Mouse (Mus musculus) spleen, postnatal 36 days (tissue): Measurements from ENCODE around the gene Btf3.

Experiments
- DNase-seq, 2 experiments: peaks; one replicate each; pipeline ENCODE4 v3.0.0; 2022; ENCODE audit warnings: low spot score in 2 of 2, mixed read lengths in 1 of 2

Gene Btf3

DNA sequence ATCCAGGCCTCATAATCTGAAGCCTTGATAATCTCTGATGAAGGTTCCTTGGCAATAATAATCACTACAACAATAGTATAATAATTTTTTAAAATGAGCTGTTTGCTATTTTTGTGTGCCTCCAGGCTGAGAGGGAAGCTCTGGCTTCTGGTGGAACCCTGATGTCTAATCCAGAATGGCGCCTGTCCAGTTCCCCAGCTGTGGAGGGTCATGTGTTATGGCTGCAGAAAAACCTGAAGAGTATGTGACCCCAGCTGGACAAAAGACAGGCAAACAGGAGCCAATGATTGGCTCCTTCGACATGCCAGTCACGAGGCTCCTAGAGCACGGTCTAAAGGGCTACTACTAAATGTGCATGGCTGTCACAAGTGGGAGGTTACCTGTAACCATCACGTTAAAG is 23.7 kb upstream of the Btf3 start:
- no peak for DNase-seq

DNA sequence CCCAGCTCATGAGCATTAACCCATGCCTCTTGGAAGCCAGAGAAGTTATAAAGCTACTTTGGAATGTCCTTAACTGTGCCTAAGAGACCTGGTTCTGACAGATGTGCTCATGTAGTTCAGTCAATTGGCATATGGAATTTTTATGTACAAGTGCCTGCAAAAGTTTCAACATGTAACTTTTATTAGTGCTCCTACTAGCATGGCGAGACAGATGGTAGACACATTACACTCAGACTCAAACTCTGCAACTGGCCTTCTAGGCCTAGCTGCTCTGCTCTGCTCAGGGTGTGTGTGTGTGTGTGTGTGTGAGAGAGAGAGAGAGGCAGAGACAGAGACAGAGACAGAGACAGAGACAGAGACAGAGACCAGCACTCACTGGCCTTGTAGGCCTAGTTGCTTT is 19.4 kb upstream of the Btf3 start:
- DNase-seq: no peak

DNA sequence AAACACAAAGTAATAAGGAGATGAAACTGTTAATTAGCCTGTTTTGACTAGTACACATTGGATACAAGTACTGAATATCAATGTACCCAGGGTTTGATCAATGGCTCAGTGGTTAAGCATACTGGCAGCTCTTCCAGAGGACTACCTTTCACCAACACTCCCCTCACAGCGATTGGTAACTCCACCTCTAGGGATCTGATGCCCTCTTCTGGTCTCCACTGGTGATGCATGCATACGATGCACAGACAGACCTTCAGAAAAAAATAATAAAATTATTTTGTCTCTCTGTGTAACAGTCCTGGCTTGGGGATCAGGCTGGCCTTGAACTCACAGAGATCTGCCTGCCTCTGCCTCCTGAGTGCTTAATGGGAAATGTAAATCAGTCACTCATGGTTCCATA is 15.3 kb upstream of the Btf3 start:
- peak in 1 of 2 experiments; percentile 18 for DNase-seq

DNA sequence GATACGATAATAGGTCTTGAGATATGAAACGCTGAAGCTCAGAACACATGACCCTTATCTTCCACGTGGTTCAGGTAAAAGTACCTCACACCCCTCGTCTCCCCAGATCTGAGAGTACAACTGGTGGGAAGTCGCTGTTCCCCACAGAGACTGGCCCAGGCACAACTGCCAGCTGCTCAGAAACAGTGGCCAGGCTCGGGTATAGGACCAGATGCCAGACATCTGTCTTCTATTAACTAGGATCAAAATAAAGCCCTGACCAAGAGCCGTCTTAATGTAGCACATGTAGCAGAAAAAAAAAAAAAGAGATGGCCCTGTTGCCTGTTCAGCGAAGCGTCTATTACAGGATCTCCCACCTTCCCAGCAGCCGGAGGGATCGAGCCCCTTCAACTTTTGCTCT is 8.2 kb upstream of the Btf3 start:
- no peak for DNase-seq

DNA sequence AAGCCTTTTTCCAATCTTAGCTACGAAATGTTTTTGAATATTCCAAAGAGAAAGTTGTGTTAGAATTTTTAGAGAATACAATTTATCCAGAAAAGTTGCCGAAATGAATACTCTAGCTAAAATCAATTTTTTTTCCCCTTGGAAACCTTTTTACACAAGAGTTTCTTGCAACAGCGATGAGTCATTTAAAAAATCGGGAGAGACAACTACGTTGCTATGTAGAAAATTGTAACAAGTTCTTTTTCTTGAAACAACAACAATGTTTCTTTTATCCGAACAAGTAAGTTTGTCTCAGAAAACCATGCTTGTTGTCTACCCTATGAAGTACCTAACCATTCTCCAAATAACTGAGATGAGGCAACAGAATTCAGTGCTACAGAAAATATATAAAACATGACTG is 1.1 kb upstream of the Btf3 start:
- DNase-seq: no peak

DNA sequence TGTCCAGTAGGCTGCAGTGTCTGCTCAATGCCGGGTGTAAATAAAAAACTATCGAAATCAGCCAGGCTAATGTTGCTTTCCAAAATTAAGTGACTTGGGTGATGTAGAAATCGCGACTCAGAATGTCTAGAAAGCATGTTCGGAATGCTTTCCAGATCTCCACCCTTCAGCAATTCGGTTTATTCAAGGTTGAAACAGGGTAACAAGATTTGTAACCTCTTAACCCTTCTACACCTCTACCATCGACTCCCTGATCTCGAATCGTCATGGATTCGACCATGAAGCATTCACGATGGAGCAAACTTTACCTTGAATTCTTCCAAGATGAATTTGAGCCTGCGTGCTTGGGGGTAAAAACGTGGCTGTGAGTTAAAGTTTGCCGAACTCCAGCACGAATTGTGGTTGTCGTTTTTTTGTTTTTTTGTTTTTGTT is 456 bp upstream of the Btf3 start:
- DNase-seq: no peak

DNA sequence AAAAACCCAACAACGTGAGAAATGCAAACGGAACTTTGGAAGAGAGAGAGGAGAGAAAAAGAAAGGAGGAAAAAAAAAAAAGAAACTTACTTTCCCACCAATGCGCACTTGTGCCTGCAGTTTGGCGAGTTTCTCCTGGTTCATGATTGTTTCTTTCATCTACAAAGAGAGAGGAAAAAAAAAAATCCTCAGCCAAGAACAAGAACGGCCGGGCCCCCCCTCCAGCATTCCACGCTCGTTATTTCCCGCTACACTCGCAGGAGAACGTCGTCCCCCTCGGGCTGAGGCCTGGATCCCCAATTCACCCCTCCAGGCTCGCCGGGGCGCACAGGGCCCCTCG is 696 bp downstream of the Btf3 start:
- no peak for DNase-seq

DNA sequence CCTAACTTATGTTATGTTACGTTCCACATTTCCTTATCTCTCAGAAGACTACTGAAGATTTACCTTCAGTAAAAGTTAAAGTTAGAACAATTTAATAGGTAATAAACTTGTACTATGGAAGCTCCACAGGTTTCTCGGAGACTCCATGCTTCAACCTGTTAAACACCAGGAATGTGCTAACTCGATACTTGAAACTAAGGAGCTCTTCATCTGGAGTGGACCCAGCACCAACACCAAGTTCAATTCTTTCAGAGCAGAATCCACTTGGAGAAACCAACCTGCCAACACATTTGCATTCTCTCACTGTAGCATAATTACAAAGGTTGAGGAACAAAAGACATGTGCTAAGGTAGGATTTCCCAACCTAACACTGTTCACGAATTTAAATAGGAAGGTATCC is 1.7 kb downstream of the Btf3 start:
- DNase-seq: no peak

DNA sequence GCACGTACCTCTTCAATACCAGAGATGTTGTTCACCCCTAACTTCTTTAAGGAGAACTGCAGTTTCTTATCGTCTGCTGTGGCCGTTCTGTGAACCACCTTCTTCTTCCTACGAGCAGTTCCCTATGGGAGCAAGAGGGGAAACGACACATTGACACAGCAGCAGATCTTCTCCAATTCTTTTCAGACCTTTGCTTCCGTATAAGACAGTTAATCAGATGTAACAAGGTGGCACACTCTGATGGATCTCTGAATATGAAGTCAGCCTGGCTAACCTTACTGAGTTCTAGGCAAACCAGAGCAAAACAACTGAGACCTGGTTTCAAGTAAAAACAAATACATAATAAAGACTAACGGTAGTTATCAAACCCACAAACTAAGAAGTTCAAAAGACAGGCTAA is 3.2 kb downstream of the Btf3 start:
- no peak for DNase-seq

DNA sequence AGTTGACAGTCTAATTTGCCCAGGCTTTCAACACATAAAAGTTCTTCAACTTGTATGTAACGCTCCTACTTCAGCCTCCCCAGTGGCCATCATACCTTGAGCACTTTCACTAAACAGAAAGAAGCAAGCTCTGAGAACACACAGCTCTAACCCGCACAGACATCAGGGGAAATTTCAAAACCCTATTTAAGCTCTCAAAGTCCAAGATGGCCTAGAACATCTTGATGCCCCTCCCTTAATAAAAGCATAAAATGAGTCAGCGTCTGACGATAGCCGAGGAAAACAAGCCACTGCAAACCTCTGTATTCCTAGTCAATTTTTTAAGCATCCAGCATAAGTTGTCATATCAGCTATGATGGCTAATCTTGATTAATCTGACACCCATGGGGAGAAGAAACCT is 5.2 kb downstream of the Btf3 start:
- DNase-seq: no peak

DNA sequence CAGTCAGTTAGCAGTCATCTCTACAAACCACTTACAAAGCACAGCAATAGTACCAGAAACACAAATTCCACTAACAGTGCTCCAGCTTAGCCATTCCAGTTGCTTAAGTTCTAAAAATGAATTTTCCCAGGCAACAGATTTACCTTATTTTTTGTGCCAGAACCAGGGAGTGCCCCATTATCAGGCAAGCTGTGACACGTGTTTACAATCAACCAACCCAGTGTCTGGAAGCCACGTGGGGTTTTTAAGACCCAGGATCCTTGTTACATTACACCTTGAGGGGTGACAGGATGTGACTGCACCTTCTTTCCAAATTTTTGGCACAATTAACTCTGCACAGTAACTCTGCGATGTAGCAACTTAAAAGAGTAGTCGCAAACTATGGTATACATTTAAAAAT is 8.1 kb downstream of the Btf3 start:
- no peak for DNase-seq

DNA sequence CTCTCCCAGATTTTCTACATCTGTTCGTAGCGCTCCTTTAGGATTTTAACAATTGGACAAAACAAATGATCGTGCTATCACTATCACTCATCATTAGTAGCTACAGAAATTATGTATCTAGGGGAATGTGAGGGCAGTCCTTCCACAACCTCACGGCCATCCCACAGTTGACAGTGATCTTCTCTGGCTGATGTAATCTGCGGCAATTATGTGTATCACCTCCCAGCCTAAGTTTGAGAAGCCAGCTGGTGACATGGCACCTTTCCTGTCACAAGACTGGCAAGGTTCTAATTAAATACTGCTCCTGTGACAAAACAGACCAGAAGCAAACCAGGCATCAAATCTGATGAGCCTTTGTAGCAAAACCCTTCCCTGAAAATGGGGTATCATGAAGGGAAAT is 8.8 kb downstream of the Btf3 start:
- no peak for DNase-seq

DNA sequence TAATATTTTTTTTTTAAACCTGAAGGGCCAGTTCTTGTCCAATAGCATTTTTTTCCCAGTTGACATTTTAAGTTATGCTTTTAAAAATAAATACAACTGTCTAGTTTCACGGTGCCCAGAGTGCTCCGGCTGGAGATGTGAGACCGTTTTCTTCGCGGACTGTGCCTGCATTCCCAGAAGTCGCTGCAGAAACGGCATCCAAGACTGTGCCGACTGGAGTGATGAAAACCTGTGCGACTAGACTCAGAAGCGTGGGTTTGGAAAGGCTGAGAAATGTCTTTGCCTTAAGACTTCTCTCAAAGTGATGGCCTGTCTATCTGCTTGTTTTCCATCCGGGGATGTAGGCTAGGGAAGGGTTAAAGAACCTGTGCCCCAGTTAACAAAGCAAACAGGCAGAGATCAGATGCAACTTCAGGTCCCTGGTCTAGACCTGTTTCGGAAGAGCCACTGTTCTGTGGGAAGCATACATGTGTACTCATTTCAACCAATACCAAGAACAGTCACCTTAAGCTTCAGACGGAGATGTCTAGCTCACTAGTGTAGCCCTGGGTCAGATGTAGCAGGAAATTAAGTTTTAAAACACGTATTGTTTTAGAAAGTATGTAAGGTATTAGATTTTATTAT is 9.8 kb downstream of the Btf3 start:
- no peak for DNase-seq

DNA sequence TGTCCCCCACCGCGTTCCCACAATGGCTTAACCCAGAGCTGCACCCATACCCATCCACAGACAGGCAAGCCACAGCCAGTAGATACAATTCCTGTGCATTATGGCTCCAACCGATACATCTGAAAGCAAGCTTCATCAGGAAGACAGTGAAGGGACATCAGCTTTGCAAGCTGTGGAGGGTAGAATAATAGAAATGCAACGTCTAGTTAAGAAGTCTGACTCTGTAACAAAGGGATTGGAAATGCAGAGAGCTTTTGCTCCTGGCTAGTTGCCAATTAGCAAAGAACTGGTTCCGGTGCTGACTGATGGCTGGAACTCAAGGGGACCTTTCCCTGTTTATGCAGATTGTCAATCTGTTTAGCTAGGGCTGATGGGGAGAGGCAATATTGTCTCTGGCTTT is 10.4 kb downstream of the Btf3 start:
- DNase-seq: no peak

DNA sequence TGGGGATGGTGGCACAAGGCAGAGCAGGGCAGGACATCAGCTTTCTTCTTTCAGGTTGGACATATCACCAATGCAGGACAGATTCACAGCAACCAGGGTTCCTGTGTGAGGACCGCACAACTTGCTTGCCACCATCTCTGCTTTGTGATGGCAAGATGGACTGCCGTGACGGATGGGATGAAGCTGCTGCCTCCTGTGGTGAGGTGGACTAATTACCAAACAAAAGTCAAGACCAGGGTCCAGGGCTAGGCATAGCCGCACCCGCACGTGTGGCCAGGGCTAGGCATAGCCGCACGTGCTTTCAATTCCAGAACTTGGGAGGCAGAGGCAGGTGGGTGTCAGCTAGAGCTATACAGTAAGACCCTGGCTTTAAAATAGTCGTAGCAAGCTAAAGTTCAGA is 11.5 kb downstream of the Btf3 start:
- DNase-seq: no peak

DNA sequence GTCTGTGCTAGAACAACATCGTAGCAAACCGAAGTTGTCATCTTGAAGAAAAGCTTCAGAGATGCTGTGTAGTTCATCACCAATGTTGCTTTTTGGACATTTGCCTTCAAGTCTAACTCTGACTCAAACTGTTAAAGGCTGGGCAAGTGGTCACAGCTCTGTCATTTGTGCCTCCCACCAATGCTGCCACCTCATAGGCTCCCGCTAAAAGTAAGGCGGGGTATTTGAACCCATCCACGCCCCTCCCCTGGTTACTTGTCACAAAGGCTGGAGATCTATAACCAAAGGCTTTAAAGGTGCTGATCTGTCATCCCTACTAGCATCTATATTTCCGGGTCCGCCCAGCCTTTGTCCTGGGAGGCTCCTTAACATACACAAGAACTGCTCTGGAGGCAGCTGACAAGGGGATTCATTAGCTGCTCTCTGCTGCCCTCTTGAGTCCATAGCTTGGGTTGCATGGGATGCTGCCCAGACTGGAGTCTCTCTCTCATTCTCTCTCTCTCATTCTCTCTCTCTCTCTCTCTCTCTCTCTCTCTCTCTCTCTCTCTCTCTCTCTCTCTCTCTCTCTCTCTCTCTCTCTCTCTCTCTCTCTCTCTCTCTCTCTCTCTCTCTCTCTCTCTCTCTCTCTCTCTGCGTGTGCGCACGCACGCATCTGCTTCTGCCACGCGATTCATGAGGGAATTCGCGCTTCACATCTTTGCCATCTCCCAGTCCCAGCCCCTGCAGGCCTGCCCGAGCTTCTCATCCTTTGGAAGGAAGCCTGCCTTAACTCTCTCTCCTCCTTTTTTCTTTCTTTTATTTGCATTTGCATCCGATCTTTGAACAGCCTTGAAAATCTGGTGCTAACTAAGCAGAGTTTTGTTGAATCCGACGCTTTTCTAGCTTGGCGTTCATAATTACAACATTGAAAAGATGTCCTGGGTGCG is 17.7 kb downstream of the Btf3 start:
- peak; percentile 28 to 32 for DNase-seq

DNA sequence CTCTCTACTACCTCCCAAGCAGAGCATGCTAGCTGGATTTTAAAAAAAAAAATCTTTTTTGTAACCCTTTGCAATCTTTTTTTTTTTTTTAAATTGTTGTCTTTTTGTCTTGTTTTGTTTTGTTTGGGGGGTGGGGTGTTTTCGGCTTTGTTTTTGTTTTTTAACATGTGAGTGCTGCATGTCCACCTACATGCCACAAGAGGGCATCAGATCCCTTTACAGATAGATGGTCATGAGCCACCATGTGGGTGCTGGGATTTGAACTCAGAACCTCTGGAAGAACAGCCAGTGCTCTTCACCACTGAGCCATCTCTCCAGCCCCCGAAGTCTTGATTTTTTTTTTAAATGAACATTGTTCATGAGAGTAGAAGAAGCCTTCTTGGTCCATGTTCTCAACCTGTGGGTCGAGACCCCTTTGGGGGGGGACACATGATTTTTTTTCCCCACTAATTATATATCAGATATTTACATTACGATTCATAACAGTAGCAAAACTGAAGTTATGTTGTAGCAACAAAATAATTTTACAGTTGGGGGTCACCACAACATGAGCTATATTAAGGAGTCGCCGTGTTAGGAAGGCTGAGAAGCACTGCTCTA is 18.8 kb downstream of the Btf3 start:
- no peak for DNase-seq

DNA sequence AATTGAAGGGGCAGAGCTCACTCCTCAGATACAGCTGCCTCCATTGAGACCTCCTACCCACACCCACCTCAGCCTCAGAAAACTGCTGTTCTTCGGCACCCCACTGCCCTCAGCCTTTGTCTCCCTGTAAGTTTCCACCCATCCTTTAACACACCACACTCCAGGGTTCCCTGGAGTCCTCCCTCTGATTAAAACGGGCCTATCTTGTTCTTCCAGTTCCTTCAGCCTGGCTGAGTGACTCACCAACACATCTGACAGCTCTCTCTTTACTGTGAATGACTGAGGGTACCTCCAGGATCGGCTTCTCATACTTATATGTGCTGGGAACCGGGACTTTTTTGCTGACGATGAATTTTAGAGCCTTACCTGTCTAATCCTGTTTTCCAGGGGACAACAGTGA is 20.7 kb downstream of the Btf3 start:
- no peak for DNase-seq

DNA sequence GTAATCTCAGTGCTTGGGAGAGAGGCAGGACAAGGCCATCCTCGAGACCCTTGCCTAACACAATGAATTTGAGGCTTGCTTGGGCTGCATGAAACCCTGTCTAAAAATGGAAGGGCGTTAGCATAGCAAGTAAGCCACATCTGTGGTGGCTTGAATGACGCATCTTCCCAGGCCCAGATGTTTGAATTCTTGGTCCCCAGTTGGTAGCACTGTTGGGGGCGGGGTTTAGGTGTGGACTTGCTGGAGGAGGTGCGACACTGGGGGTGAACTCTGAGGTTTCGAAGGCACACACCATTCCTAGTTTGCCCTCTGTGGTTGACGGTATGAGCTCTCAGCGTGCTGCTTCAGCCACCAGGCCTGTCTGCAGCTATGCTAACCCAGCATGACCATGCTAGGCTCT is 25.1 kb downstream of the Btf3 start:
- DNase-seq: no peak

DNA sequence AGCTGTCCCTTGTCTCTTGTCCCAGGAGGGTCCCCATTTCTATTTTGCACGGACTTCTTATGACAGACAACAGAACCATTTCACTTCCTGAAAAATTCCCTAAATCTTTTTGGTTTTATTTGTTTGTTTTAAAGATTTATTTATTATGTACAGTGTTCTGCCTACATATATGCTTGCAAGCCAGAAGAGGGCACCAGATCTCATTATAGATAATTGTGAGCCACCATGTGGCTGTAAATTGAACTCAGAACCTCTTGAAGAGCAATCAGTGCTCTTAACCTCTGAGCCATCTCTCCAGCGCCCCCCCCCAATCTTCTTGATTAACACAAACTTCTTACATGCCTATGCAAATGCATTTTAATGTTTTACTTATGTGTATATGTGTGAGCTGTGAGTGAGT is 26.1 kb downstream of the Btf3 start:
- DNase-seq: no peak

DNA sequence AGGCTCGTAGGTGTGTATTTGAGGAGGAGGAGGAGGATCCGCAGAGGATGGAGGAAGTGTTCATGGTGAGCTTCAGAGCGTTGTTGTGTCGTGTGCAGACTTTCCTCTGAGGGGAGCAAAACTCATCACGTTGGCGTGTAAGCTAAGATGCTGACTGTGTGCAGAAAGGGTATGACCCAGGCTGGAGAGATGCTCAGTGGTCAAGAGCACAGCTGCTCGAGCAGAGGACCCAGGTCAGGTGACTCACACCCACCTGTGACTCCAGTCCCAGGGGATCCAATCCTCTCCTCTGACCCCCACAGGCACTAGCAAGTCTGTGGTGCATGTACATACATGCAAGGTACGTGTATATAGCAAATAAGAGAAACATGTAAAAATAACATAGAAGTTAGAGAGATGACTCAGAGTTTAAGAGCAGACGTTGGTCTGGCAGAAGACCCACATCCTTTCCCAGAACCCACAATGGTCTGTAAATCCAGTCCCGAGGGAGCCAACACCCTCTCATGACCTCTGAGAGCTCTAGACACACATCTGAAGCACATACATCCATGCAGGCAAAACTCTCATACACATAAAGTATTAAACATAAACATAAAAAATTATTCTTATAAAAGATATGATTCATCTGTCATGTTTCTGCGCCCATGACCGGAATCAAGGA is 35.7 kb downstream of the Btf3 start:
- no peak for DNase-seq

DNA sequence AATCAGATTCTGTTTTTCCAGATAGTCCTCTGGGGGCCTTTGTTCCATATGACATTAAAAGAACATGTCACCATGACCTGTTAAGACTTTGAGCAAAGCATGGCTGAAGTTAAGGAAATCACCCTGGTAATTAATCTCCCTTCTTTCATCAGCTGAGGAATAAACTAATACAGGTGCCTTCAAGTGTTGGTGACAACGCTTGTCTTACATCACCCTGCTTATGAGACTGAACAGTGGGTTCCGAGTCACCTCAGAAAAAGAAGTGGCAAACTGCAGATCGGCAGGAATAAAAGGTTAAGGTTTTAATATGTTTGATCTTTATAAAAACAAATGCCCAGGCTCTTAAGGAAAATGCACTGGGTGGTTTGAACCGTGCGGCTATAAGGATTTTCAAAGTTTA is 37.1 kb downstream of the Btf3 start, which contains the start of gene Gm21976:
Gm21976 (plus strand) TSS at position 202 of the 400 bp plus-strand sequence.
- no peak for DNase-seq

DNA sequence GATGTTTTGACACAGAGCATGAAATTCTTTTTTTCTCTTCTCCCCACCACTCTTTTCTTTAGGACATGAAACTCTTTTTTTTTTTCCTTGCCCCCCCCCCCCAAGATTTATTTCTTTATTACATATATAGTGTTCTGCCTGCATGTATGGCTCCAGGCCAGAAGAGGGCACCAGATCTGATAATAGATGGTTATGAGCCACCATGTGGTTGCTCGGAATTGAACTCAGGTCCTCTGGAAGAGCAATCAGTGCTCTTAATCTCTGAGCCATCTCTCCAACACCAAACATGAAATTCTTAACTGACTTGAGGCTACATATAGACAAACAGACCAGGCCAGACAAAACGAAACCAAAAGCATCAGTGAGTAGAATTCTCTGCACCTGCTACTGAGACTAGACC is 39.3 kb downstream of the Btf3 start:
- no peak for DNase-seq
